Mouse (Mus musculus) right cerebral cortex, postnatal 25 days (tissue): Measurements from ENCODE around the gene Syt12.
A peak's percentile ranks its signal among the peaks of the same experiment; 100 is the strongest.
"Not testable (repeated sequence)": the region's sequence is repeated elsewhere in the genome, so short reads cannot be mapped to it uniquely, and the experiment has no call there.

Source experiments
- DNase-seq: peaks from one replicate; pipeline ENCODE4 v3.0.0; 2022

Gene Syt12

DNA sequence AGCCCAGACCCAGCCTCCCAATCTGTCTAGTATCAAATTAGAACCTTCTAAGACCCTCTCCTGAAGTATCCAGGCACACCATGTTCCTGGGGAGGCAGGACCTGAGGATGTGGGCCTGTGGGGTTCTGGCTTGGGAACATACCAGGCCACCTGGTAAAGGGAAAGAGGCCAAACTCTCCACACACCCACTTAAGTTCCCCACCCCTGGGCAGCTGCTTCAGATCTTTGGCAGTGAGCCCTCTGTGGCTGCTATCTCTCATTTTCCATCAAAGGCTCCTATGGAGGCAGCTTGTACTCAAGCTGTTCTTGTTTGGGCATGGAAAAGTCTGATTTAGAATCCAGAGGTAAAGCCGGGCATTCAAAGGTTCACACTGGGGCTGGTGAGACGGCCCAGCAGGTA lies 10.6 kb upstream of the Syt12 start:
- no peak for DNase-seq

DNA sequence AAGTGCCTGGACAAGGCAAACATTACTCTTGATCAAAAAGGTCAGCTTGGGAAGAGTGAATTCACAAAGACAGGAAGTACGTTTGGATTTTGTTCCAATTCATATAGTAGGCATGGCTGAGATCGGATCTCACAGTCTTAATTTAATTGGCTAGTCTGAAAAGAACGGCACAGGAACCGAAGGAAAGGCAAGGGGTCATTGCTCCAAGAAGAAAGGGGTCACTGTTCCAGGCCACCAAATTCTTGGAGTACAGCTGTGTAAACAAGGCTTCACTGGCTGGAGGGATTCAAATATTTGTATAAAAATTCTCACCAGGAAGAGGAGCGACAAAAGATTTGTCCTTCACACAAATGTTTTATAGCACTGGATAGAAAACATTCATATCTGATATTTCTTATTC lies 7.8 kb upstream of the Syt12 start:
- DNase-seq, result no peak

DNA sequence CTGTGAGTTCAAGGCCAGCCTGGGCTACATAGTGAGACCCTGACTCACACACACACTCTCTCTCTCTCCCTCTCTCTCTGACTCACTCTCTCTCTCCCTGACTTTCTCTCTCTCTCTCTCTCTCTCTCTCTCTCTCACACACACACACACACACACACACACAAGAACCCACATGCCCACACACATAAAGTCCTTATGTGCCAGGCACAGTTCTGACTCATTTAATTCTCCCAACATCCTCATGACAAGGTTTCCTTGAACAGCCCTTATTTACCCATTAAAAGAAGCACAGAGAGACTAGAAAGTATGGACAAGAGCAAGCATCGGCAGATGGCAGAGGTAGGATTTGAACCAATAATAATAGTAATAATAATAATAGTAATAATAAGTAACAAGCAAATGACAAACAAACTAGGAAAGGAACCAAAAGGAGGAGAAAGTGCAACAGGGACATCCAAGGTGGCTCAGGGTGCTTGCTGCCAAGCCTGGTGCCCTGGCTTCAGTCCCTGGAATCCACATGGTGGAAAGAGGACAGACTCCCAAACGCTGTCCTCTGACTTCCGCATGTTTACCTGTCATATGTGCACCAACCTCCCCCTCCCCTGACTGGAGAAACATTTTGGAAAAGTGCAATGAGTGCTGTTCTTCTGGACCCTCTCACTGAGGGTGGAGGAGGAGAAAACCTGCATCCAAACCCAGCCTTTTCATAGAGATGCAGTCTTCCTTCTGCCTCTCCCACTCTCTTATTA lies 5.0 kb upstream of the Syt12 start:
- DNase-seq, result no peak

DNA sequence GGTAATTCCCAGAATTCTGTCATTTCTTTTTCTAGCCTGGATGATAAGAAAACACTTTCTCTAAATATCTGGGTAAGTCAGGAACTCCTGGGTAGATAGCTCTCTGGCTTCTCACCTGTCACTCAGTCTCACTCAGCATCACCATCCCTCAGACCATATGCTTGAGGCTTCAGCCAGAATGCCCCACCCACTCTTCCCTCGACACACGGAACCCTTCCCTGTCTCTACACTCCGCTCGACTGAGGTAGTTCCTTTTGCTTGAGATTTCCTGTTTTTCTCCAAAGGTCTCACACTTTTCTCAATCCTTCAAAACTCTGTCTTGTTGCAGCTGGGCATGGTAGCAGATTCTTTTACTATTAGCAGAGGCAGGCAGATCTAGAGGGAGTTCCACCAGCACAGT lies 4.1 kb upstream of the Syt12 start:
- peak; percentile 51 for DNase-seq

DNA sequence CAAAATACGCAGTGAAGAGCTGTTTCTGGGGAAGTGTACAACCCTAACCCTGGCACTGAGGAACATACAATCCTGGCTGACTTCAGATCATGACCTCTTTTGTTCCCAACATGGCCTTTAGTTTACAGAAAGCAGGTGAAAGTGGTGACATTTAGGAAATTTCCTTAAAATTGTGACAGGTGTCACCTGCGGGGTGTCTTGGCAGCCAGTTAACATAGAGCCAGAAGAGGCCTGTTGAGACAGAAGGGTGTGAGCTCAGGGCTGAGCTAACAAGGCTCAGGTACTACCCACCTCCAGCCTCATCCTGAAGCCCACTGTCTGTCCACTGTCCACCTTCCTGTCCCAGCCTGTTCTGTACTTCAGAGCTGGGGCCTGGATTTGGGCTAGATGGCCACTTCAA lies 2.8 kb upstream of the Syt12 start:
- DNase-seq, result no peak

DNA sequence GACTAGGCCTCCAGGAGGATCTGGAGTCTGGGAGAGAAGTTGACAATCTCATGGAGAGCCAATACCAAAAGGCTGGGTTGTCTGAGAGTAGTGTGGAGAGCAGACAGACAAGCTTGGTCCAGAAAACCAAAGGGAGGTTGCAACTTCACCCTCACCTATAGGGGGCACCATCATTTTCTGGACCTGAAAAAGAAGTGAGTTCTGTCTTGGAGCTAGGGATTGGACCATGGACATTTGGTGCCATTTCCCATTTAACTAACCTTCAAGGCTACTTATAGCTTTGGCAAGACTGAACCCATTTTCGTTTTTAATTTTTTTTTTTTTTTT lies 906 bp upstream of the Syt12 start:
- DNase-seq, result no peak

DNA sequence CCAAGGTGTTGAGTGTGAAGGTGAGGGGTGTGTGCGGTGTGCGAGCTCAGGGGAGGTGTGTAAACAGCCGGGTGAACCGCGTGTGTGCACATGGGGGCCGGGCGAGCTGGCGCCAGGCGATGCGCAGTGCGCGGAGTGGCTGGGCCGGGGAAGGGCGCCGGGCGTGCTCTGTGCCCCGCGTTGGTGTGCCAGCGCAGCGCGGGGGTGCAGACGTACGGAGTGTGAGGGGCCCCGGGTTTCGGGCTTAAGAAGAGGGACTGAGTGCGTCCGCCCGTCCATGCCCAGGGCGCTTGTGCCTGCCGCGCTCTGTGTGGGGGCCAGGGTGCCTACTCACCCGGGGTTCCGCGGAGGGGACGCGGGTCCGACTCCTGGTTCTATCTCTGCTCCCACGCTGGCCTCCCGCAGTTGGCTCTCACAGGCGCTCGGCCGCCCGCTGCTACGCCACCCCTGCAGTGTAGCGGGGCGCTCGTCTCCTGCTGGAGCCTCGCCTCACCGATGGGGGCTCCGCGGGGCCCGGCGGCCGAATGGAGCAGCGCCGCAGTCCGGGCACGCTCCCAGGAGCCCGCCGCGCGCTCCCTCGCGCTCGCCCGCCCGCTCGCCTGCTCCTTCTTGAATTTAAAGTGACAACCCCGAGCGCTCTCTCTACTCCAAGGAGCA lies 518 bp downstream of the Syt12 start:
- peak; percentile 73 for DNase-seq

DNA sequence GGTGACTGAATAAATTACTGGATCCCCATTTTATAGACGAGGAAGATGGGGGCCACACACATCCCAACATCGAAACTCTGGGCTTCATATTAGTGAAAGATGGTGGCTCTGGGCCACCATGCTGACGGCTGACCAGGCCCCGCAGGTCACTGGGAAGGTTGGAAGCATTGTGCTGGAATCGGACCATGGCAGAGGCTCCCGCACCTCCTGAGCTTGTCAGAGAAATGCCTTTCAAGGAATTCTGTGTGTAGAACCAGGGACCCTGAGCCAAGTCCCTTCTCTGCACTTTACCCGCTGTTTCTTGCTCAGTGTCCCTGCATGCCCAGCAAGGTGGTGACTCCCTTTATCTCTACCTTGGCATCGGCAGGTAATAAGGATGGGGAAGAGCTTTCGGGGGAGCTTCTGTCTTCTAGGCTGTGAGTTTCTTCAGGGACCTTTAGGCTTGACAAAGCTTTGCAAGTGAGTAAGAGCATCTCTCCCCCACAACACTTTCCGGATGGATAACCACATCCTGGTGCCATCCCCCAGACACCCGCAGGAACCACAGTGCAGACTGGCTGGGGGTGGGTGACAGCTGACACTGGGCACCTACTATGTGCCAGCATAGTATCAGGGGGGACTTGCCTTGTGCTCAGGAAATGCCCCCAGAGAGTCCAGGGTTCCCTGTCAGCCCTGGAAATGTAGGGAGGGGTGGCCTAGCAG lies 1.9 kb downstream of the Syt12 start:
- no peak for DNase-seq

DNA sequence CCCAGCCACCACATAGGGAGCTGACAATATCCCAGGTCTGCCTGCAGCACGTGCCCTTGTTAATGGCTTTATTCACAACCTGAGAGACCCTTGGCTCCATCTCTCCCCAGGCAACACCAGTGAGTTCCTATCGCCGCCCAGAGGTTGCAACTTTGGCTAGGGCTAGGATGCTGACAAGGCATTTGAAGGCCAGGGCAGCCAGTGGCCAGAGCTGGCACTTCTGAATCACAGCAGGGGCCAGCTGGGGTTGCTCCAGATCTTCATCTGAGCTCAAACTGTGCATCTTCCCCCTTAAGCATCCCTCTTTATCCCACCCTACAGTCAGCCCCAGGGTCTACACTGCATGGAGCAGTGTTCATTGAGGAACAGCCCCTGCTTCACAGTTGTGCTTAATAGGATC lies 2.5 kb downstream of the Syt12 start:
- no peak for DNase-seq

DNA sequence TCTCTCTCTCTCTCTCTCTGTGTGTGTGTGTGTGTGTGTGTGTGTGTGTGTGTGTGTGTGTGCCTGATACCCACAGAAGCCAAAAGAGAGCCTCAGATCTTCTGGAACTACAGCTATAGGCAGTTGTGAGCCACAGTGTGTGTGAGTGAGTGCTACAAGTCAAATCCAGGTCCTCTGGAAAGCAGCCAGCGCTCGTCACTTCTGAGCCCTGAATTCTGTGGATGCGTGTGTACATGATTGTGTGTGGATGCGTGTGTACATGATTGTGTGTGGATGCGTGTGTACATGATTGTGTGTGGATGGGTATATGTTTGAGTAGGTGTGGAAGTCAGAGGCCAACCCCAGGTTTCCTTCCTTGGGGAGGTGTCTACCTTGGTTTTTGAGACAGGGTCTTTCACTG lies 3.7 kb downstream of the Syt12 start:
- DNase-seq, result no peak

DNA sequence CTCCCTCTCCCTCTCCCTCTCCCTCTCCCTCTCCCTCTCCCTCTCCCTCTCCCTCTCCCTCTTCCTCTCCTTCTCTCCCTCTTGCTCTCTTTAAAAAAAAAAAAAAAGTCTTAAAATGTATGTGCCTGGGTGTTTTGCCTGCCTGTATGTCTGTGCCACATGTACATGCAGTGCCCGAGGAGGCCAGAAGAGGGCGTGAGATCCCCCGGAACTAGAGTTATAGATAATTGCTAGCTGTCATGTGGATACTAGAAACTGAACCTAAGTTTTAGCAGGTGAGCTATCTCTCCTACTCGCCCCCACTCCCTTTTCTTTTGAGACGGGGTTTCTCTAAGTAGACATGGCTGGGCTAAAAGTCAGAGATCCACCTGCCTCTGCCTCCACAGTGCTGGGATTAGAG lies 8.9 kb downstream of the Syt12 start:
- DNase-seq, result no peak

DNA sequence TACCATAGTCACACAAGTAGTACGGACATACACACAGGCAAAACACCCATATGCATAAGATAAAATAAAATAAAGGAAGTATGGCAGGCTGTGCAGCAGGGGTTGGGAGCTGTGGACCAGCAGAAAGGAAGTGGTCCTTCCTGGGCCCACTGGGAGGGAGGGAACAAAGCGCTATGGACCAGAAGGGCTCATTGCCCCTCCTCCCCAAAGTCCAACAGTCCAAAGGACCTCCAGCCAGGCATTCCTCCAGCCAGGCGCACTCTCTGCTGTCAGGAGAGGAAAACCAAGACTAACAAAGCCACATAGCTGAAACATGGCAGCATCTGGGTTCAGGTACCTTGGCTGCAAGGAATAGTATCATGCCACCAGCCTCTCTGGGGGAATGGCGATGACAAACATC lies 12.6 kb downstream of the Syt12 start:
- no peak for DNase-seq

DNA sequence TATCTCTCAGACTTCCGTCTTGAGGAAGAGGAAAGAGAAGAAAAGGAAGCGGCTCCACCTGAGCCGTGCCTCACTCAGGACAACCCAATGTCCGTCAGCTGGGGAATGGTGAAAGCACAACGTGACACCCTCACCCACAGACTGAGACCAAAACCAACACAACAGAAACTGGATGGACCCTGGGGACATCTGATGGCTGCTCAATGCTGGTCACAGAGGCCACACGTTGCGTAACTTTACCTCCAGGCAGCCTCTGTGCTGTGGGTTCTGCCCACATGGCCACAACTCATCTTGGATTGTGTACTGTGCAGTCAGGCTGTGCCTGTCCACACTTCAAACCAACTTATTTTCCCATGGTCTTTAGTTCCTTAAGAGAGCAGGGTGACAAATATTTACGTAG lies 15.3 kb downstream of the Syt12 start:
- DNase-seq, result no peak

DNA sequence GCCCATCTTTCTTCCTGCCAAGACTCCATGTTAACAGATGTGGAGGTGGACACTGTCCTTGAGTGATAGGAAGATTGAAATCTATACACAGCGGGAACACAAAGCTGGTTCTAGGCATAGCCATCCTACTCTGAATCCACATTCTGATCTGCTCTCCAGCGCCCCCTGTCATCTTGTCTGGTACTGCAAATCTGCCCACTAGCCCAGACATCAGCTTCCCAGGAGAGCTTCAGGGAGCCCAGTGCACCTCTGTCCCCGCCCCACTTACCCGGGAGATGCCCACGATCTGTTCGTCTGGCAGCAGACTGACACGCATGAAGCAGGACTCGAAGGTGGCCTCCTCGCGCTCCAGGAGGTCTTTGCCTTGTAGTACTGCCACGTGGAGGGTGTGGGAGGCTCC lies 21.0 kb downstream of the Syt12 start:
- no peak for DNase-seq

DNA sequence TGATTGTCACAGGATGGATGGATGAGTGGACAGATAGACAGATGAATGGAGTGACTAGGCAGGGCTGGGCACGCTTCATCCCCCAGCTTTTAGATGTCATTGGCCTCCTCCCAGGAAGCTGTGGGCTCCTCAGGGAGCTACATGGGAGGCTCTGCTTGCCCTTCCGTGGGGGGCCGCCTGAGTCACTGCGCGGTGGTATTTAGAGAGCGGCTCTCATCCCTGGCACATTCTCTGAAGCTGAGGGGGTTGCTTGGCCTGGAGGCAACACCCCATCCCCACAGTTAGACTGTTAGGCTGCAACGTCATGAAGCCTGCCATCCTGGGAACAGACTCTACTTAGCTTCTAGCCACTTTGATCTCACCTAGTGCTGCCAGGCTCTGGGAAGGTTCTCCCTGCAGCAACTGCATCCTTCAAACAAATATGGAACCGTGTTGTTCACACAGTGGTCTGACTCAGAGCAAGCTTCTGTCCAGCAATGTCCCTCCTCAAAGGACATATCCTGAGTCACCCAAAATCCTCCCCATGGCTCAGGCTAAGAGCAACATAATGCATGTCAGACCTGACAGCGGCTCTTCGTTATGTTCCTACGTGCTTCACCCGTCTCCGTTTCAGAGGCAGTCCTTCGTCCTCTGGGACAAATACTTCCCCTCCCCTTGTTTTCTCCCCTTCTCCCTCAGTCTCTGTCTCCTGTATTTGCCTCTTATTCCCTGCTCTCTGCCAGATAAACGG lies 22.0 kb downstream of the Syt12 start:
- DNase-seq, result no peak

DNA sequence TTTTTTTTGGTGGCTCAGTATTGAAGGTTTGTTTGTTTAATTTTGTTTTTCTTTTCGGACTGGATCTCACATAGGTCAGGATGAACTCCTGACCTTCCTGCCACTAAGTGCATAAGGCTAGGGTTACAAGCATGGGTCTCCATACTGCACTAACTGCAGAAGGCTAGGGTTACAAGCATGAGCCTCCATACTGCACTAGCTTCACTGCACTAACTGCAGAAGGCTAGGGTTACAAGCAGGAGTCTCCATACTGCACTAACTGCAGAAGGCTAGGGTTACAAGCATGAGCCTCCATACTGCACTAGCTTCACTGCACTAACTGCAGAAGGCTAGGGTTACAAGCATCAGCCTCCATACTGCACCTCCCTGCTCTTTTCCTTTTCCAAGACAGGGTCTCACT lies 23.2 kb downstream of the Syt12 start:
- not testable (repeated sequence) for DNase-seq

DNA sequence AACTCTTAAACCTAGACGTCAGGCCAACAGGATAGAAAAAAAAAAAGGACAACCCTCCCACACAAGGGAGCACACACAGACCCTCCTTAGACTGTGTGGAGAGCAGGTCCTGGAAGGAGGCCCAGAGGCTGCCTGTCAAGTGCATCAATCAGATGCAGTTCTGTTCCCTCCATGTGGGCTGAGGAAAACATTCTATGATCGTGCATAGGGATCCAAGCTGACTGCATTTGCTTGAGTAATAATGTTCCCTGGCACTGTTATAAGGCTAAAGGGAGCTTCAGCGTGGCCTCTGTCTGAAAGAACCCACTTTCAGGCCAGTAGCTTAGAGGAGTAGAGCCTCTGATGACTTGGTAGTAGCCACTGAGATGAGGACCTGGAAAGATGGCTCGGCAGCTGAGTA lies 24.7 kb downstream of the Syt12 start:
- no peak for DNase-seq

DNA sequence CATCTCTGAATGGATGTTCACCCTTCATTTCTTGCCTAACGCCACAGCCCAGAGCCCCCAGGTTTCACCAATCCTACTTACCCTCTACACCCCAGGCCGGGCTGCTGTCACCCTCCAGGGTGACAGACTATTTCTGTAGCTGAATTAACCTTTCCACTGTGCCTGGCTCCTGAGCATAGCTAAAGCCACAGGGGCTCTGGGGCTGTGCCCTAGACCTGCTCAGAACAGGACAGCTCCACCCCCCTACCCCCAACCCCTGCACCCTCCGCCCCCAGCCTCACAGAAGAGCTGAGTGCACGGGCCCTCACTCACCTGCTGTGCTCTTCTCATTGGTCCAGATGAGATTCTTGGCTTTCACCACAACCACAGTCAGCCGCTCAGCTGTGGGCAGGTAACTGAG lies 25.3 kb downstream of the Syt12 start:
- DNase-seq, result no peak

DNA sequence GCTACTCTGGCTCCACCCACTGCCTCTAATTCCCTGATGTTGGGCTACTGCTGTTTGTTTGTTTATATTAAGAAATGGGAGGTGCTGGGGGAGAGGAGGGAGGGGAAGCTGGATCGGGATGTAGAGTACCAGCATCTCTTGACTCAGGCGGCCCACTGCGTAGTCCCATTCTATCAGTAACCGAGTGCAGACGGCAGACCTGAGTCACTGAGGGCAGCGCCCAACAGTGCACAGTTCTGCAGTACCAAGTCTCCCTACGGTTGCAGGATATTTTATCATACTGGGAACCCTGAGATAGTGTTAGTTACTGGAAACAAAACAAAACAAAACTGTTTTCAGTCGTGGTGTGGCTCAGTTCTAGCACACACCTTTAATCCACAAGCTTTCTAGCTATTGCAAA lies 26.1 kb downstream of the Syt12 start:
- DNase-seq, result no peak

DNA sequence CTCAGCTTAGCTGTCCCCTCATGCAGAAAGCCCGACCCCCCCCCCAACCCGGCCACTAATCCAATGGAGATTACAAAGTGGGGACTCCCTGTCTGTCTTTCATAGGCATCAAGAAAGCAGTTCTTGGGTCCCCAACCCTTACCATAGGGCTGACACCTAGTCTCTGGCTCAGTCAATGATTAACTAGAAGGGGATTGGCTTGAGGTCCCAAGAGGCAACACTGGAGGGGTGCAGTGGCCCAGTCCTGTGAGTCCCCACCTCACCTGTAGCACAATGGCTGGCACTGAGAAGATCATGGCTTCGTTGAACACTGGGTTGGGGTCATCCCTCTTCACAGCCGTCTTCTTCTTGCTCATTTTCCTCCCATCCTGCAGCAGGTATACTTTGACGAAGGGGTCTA lies 26.6 kb downstream of the Syt12 start:
- no peak for DNase-seq

DNA sequence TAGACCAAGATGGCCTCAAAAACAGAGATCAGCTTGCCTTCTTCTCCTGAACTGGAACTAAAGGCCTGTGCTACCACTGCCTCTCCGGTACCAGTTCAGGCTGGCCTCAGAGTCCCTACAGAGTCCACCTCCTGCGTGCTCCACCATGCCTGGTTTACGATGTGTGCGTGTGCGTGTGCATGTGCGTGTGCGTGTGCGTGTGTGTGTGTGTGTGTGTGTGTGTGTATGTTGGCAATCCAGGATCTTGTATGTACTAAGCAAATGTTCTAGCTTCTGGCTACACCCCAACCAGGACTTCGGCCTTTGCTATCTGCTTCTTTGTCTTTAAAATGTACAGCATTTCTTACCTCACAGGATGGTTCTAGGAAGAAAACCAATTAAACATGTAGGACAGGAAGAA lies 28.0 kb downstream of the Syt12 start:
- no peak for DNase-seq

DNA sequence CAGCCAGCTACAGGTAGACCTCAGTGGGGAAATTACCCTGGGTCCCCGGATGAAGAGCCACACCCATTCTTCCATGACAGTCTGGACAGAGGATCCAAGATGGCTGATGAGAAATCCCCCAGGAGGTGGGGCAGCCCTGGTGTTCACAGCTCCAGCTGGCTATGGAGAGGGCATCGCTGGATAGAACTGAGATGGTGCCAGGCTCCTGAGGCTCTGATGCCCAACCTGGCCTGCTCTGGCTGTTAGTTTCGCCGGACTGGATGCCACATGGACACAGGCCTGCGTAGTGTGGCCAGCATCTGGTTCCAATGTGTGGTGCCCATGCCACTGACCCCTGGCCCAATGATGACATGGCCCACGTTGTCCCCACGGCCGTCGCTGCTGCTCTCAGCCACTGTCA lies 29.8 kb downstream of the Syt12 start:
- DNase-seq, result no peak

DNA sequence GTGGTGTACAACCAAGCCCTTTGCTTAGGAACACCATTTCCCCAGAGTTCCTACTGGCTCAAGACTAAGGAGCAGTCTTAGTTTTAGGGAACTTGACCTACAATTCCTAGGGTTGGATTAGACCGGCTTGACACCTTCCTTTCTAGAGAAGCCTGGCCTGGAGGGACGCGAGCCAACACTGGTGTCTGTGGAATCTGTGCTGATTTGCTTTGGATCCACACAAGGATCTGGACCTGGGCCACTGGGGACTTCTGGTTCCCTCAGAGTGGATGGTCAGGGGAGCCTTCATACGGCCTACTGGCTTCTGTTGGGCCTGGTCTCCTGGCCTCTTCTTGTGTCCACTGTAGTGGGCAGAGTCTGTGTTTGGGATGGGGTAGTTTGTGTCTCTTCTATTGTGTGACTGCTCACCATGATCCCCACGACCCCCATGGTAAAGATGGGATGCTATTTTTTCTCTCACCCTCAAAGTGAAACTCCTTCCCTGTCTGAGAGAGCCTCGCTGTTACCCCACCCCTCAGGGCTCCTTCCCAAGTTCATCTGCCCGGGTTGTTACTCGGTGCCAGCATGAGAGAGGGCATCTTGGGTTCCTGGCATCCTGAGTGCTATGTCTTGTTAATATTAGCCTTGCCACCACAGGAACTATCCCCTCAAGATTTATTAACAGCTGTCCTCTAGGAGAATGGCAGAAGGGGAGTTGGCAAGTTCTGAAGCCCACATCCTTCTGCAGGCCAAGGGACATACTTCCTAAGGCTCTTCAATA lies 30.4 kb downstream of the Syt12 start:
- no peak for DNase-seq
